Mouse (Mus musculus) adrenal gland, postnatal 14 days (tissue): Measurements from ENCODE around the gene Coq3. TPM values are rescaled to one million over a fixed set of nuclear protein-coding genes. Genes with fewer than 3 reads are reported as not detected.

Source experiments
- DNase-seq: peaks from one replicate; pipeline ENCODE4 v3.0.0; 2021; ENCODE audit warnings: mixed read lengths
- long read RNA-seq, 2 experiments: library from polyadenylated mRNA; stranded (forward); transcript quantifications; one replicate each; pipeline ENCODE4 v2.0.0; 2021
- total RNA-seq: library from RNA; stranded (reverse); gene quantifications from 2 replicates; pipeline ENCODE4 v1.2.3, GENCODE M21; 2021

Coq3 gene
- total RNA-seq = 22.5 and 22.9 TPM in 2 replicates
- long read RNA-seq, experiment 1, transcript Coq3-201 (7 exons, 2,651 nt) = major isoform, 50 of 107 reads
- long read RNA-seq, experiment 1, partial matches to known transcripts = 53 of 107 reads
- long read RNA-seq, experiment 1, other reads (novel, unspliced or antisense) = 4 of 107 reads
- long read RNA-seq, experiment 2, transcript Coq3-201 (7 exons, 2,651 nt) = major isoform, 26 of 30 reads
- long read RNA-seq, experiment 2, partial matches to known transcripts = 0 of 30 reads
- long read RNA-seq, experiment 2, other reads (novel, unspliced or antisense) = 4 of 30 reads

GRCm38 (mm10) chr4:21879565-21880220 lies at the start of gene Coq3:
Gene Coq3 (plus strand): TSS chr4:21879673.
- DNase-seq = peak; percentile 89

DNA sequence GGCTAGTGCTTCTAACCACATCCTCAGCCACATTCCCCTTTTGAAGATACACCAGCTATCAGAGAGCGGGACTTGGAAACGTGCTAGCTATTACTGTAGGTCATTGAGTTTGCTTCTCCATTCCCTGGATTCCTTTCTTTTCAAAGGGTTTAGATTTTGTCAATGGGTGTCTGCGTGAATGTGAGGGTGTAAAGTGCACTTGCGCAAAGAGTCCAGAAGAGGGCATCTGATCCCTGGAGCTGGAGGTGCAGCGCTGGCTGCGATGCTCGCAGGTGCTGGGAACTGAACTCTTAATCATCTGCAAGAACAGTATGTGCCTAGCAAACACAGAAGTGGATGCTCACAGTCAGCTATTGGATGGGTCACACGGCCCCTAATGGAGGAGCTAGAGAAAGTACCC lies 46.6 kb upstream of the Coq3 start:
- DNase-seq = no peak

GRCm38 (mm10) chr4:21847481-21848286 lies 31.8 kb upstream of the Coq3 start, which contains the start of gene Pnisr:
Gene Pnisr (plus strand): TSS chr4:21847583.
- DNase-seq = peak; percentile 96

DNA sequence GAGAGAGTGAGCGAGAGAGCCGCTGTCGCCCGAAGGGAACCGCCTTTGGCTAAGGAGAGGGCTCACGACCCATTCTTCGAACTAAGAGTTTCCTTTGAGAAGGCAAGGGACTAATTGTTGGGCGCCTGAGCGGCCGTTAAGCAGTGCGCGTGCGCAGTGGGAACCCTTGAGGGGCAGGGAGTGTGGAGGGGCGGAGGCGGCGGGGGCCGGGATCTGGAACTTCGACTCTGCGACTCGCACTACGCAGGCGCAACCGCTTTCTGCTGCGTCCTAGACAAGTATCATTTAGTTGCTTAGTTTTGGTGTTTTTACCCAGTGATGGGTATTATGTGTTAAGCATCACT lies 31.2 kb upstream of the Coq3 start:
- peak; percentile 95 for DNase-seq

DNA sequence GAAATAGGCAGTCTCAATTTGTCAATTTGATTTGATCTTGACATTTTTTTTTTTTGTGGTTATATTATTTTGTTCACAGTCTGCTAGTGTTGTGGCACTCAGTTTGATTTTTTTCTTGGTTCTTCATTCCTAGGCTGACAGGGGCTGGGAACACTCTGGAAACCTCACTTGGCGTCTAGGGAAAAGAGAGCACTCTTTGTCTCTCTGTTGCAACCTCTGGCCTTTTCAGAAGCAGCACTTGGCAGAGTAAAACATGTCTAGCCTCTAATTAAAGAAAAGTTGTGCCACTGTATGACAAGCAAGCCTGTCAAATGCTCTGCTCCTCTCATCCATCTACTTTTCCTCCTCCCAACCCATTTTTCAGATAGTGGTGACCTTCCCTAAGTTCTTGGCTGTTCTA lies 22.0 kb upstream of the Coq3 start:
- DNase-seq = no peak

DNA sequence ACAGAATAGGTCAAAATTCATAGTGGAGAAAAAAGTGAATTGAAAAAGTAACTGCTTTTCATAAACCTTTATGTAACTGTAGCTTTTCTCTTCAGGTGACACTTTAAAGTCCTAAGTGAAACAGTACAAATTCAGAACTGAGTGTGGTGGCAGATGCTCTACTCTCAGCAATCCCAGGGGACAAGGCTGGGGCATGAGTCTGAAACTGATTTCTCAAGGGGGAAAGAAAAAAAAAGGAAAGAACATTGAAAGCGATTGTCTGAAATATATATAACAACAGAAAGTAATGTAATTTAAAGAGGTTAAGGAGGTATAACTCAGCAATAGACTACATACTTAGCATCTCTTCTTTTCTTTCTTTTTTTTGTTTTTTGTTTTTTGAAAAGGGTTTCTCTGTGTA lies 14.2 kb upstream of the Coq3 start:
- DNase-seq = no peak

DNA sequence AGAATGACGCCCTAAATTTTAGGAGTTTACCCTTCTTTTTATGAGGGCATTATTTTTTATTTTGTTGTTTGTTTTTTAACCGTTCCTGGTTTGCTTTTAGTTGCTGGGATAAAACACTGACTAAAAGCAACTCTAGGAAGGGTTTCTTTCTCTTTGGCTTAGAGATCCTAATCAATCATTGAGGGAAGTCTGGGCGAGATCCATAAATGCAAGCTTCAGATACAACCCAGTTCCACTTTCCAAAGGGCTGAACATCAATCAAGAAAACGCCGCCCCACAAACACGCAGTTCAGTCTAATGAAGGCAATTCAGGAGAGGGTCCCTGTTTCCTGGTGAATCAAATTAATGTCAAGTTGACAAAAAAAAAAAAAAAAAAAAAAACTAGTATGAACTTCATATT lies 697 bp upstream of the Coq3 start:
- DNase-seq = no peak

DNA sequence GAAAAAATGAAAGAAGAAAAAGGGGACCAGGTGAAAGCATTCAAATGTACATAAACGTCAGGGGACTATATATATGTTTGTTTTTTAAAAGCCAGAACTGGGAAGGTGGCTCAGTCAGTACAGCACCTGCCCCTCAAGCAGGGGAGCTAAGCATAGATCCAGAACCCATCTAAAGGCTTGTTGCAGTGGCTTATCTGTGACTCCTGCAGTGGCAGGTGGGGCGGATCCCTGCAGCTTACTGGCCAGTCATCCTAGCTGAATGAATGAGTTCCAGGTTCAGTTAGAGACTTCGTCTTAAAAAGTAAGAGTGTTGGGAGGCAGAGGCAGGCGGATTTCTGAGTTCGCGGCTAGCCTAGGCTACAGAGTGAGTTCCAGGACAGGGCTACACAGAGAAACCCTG lies 3.3 kb downstream of the Coq3 start:
- DNase-seq = no peak

- no peak for DNase-seq
These were observed 6.4 kb downstream of the Coq3 start for GRCm38 (mm10) chr4:21885831-21886230.

DNA sequence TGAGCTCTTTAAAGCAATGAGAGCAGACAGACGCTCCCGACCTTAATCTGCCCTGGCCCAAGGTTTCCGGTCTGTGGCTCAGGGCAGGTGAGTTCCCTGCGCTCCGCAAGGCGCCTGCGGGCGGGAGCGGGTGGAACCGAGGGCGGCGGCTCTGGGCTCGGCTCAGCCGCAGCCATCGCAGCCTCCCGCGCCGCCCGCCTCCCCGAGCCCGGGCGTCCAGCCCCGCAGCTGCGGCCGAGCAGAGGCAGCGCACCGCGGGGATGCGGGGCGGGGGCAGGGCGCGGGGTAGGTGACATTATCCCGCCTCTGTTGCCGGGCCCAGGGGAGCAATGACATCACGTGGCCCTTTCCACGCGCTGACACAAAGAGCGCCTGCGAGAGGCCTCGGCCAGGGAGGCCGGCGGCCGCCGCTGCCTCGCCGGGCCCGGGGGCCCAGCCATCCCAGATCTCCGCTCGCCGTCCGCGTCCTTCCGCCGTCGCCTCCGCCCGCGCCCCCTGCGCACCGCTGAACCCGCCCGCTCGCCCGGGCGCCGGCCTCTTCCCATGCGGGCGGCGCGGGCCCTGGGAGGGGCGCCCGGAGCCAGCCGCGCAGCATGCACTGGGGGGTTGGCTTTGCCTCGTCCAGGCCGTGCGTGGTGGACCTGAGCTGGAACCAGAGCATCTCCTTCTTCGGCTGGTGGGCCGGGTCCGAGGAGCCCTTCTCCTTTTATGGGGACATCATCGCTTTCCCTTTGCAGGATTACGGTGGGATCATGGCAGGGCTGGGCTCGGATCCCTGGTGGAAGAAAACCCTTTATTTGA lies 51.7 kb downstream of the Coq3 start, which contains the start of gene Faxc:
Gene Faxc (plus strand): TSS at position 359 of the 801 bp plus-strand sequence.
- peak; percentile 56 for DNase-seq

GRCm38 (mm10) chr4:21931772-21932630 lies 52.5 kb downstream of the Coq3 start:
- no peak for DNase-seq

DNA sequence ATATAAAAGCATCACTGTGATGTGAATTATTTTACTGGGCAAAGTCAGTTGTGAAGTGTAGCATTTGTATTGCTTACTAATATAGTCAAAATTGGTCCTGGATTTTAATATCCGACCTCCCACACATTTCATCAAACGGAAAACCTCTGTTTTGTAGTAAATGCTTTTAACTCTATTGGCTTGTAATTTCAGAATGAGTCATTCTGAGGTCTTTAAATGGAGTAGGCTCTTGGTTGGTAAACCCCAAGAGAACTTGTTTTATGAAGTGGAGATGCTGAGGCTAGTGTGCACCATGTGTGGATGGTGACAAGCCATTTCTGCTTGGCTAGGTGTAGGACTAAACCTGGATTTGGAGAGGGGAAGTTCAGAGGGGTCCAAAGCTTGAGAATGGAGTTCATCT lies 55.9 kb downstream of the Coq3 start:
- DNase-seq = no peak

GRCm38 (mm10) chr4:21936424-21936823 lies 57.0 kb downstream of the Coq3 start:
- no peak for DNase-seq

DNA sequence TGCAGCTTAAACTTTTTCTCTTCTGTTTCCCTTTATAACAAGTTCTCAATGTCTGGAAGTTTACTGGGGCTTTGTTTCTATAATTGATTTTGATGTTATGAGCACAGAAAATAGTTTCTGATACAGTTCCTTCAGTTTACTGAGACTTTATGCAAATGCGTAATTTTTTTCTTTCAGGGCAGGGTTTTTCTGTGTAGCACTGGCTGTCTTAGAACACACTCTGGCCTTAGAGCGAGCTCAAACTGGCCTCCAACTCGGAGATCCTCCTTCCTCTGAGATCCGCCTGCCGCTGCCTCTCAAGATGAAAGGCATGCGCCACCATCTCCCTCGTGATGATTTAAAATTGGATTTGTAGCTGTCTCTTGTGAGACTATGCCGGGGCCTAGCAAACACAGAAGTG lies 58.4 kb downstream of the Coq3 start:
- no peak for DNase-seq

DNA sequence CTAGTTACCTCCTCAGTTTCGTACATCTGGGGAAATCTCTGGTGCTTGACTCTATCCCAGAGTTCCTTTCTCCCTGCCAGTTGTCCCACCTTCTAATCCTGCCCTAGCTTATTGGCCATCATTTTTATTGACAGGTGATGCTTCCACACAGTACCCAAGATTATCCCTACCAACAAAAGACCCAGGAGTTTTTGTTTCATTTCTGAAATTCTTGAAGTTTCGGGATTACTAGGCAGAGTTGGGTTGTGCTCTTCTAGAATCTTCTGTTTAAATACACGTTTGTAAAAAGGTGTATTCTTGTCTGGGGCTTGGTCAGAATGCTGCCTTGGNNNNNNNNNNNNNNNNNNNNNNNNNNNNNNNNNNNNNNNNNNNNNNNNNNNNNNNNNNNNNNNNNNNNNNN lies 65.2 kb downstream of the Coq3 start:
- no peak for DNase-seq

DNA sequence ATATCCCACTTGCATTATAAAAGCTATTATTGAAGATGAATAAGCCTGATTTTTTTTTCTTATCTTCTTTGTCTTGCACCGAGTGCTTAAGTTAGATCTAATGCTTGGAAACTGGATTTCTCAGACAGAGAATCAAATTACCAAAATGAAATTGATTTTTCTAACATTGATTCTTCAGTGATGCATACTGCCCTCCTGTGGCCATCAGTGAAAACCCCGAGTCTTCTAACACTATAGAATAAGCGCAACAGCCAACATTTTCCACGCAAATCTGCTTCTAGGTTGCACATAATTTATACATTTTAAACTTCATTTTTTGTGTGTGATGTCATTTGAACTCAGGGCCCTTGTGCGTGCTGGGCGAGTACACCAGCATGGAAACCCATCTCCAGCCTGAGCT lies 72.0 kb downstream of the Coq3 start:
- peak; percentile 28 for DNase-seq

DNA sequence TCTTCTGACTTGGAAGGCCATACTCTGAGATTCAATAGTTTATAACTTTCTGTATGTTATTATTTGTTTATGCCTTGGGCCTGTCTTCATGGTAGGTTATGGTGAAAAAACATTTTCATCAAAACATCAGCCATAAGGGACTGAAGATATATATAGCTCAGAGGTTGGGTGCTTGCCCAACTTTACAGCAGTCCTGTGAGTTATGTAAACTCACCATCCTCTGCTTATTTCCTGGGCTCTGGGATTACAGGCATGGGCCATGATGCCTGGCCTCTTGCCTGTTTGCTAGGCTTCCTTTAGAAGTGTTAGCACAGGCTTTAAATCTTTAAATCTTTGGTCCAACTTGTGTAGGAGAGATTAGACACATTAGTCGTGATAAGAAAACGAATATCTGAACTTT lies 72.8 kb downstream of the Coq3 start:
- DNase-seq = no peak

GRCm38 (mm10) chr4:21957570-21958321 lies 78.3 kb downstream of the Coq3 start:
- DNase-seq = peak; percentile 77
